Mouse (Mus musculus) forebrain, postnatal 0 days (tissue): ENCODE data around the gene Mcidas. TPM values are rescaled to one million over a fixed set of nuclear protein-coding genes. Genes with fewer than 3 reads are reported as not detected.
"Not testable (repeated sequence)": the region's sequence is repeated elsewhere in the genome, so short reads cannot be mapped to it uniquely, and the experiment has no call there.

Experiments used
- ATAC-seq: fragments of 200-750 bp; cut with Nextera tagmentation; 2 replicates; pipeline ENCODE4 v1.8.0; 2017; ENCODE audit warnings: mild to moderate bottlenecking, moderate library complexity
- DNase-seq: peaks from one replicate; pipeline ENCODE4 v3.0.0-alpha.2; 2015
- H3K27ac ChIP-seq: fragments of 300-500 bp; sonication (generic); 2 replicates; pipeline ENCODE4 v1.5.1; 2014; ENCODE audit warnings: low read depth, mild to moderate bottlenecking, antibody characterized with exemption, low read length, moderate library complexity, mixed read lengths
- H3K27me3 ChIP-seq: fragments of 300-500 bp; sonication (generic); 2 replicates; pipeline ENCODE4 v1.6.1; 2014; ENCODE audit warnings: mild to moderate bottlenecking, low read length, mixed read lengths; ENCODE audit not compliant: insufficient read depth
- H3K36me3 ChIP-seq: fragments of 300-500 bp; sonication (generic); 2 replicates; pipeline ENCODE4 v1.6.1; 2014; ENCODE audit warnings: mild to moderate bottlenecking, moderate library complexity; ENCODE audit not compliant: insufficient read depth
- H3K4me1 ChIP-seq: fragments of 300-500 bp; sonication (generic); 2 replicates; pipeline ENCODE4 v1.6.1; 2014; ENCODE audit warnings: antibody characterized with exemption; ENCODE audit not compliant: insufficient read depth
- H3K4me2 ChIP-seq: fragments of 300-500 bp; sonication (generic); 2 replicates; pipeline ENCODE4 v1.6.1; 2014; ENCODE audit warnings: low read depth, mild to moderate bottlenecking, moderate library complexity
- H3K4me3 ChIP-seq: fragments of 300-500 bp; sonication (generic); 2 replicates; pipeline ENCODE4 v1.5.1; 2014; ENCODE audit warnings: low read depth, low read length, mixed read lengths
- H3K9ac ChIP-seq: fragments of 300-500 bp; sonication (generic); 2 replicates; pipeline ENCODE4 v1.6.1; 2014; ENCODE audit warnings: mild to moderate bottlenecking
- H3K9me3 ChIP-seq: fragments of 300-500 bp; sonication (generic); 2 replicates; pipeline ENCODE4 v1.6.1; 2016; ENCODE audit warnings: low read length
- CTCF ChIP-seq: sonication (generic); IDR thresholded peaks from 2 replicates; pipeline ENCODE4 v1.5.1; 2016; ENCODE audit warnings: antibody characterized with exemption, control low read depth, low read depth
- WGBS: fragments of 180-500 bp; shearing (Covaris S2); extraction: QIAGEN DNeasy Blood & Tissue Kit; methylation state at CpG from one replicate; pipeline ENCODE4 v1.1.7; 2014; 5-methylcytosine and 5-hydroxymethylcytosine counted together
- polyA plus RNA-seq: library from polyadenylated mRNA; unstranded; fragments of >200 nt; fragmentation: Nextera tagmentation; extraction: Ambion mirVana; gene quantifications from 2 replicates; pipeline ENCODE4 v1.2.1, GENCODE M21; 2015
- total RNA-seq: library from RNA; depleted of rRNA; stranded (reverse); fragments of >200 nt; gene quantifications from 2 replicates; pipeline ENCODE4 v1.2.3, GENCODE M21; 2014

Gene Mcidas
- total and polyA plus RNA-seq, 2 experiments from 2014 or later = 1.8 to 1.9 TPM

DNA sequence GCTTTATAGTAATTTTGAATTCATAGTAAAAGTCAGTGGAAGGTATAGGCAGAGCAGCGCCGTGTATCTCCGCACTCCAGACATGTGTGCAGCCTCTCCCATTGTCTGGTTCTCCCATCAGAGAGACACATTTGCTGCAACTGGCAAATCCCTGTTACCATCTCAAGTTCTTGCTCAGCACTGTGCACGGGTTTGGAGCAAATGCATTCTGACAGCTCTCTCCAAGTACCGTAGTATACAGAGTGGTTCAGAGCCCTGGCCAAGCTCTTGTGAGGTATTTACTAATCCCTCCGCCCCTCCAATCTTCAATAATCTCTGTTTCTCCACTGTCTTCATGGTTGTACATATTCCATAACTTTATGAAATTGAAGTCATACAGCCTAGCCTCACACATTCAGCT, 19.0 kb downstream of the Mcidas start:
- no peak for TF ChIP-seq CTCF
- ATAC-seq (peak; percentile 61), DNase-seq (no peak)
- no peak overlapping the region for H3K9ac ChIP-seq
- H3K9me3 ChIP-seq = no peaks in the 10 kb centered on the region
- H3K4me2 ChIP-seq = peak overlapping the region; percentile 38
- no peak overlapping the region for H3K4me3 ChIP-seq
- no peaks in the 10 kb centered on the region for H3K27me3 ChIP-seq
- WGBS = 63% methylated on average over 6 of the region's 6 CpGs
- no peaks in the 10 kb centered on the region for H3K36me3 ChIP-seq
- H3K4me1 ChIP-seq = no peaks in the 10 kb centered on the region
- H3K27ac ChIP-seq = peak overlapping the region; percentile 57

DNA sequence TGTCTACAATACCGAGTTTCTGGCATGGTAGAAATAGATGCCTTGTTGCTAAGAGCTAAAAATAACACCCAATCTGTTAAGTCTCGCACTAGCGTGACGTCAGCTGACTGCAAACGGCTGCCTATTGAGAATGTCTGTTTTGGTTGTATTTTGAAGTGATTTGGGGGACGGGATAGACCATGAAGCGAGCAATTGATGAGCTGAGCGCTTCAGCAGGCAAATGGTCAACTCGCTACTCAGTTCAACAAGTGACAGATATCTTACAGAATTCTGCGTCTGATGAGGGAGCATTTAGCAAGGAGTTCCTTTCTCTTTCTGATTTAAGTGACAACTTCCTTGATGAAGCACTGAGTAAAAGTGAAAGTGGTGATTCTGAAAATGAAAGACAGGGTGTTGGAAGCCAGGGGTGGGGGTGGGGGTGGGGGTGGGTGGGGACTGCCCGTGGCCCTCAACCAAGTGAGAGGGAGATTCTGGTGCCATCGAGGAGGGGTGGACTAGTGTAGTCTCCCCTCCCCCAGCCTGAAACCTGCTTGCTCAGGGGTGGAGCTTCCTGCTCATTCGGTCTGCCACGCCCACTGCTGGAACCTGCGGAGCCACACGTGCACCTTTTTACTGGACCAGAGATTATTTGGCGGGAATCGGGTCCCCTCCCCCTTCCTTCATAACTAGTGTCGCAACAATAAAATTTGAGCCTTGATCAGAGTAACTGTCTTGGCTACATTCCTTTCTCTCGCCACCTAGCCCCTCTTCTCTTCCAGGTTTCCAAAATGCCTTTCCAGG, 19.7 kb downstream of the Mcidas start:
- not testable (repeated sequence) for H3K36me3 ChIP-seq
- peak overlapping the region; percentile 38 for H3K4me2 ChIP-seq
- peak; percentile 85 for DNase-seq

DNA sequence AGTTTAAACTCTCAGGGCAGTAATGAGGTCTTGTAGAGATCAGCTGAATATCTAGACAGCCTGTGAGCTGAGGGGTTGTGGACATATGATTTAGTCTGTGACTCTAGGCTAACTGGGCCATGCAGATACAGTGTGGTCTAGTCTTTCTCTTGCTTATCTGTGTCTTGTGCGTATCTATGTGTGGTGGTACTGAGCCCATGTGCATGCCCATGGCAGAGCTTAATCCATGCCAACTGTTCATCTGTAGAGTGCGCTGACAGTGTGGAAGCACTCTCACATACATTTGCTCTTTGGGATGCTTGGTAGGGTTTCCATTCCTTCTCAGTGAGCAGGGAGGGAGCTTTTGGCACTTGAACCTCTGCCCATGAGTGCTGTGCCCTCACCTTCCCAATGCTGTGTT, 27.9 kb downstream of the Mcidas start:
- Histone ChIP-seq H3K4me2 (no peak overlapping the region), H3K27me3 (no peaks in the 10 kb centered on the region), H3K9ac (no peak overlapping the region), H3K9me3 (no peaks in the 10 kb centered on the region), H3K4me1 (no peaks in the 10 kb centered on the region), H3K27ac (no peak overlapping the region), H3K36me3 (no peaks in the 10 kb centered on the region), H3K4me3 (no peak overlapping the region)
- ATAC-seq = no peak
- DNase-seq = no peak
- WGBS = 67% methylated on average over 2 of the region's 2 CpGs
- no peak for TF ChIP-seq CTCF

More for the DNA sequence above, 19.7 kb downstream of the Mcidas start:
- H3K4me1 ChIP-seq, H3K9ac ChIP-seq, H3K27me3 ChIP-seq, H3K9me3 ChIP-seq: not testable (repeated sequence)
- WGBS = 40% methylated on average over 19 of the region's 20 CpGs
- ATAC-seq = peak; percentile 96
- peak overlapping the region; percentile 12; the same call in 1 of the 2 replicates for H3K4me3 ChIP-seq
- H3K27ac ChIP-seq = peak overlapping the region; percentile 50; the same call in 1 of the 2 replicates

DNA sequence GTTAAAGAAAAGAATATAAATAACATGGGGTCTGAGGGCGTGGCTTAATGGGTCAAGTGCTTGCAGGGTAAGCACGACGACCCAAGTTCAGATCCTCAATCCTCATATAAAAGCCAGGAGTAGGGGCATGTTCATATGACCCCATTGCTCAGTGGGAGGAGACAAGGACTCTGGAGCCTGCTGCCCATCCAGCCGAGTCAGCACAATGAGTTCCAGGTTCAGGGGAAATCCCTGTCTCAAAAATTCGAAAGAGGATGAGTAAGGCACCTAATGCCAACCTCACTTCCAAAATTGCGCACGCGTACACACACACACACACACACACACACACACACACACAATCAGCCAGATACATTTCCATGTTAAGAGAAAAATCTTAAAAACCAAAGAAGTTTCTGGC, 28.8 kb downstream of the Mcidas start:
- no peak overlapping the region for H3K4me2 ChIP-seq
- ATAC-seq = no peak
- no peaks in the 10 kb centered on the region for H3K4me1 ChIP-seq
- 73% methylated on average over 8 of the region's 8 CpGs for WGBS
- TF ChIP-seq CTCF = no peak
- H3K36me3 ChIP-seq = no peaks in the 10 kb centered on the region
- no peak for DNase-seq
- H3K4me3 ChIP-seq = no peak overlapping the region
- H3K9me3 ChIP-seq = no peaks in the 10 kb centered on the region
- no peak overlapping the region for H3K9ac ChIP-seq
- no peaks in the 10 kb centered on the region for H3K27me3 ChIP-seq
- no peak overlapping the region for H3K27ac ChIP-seq

DNA sequence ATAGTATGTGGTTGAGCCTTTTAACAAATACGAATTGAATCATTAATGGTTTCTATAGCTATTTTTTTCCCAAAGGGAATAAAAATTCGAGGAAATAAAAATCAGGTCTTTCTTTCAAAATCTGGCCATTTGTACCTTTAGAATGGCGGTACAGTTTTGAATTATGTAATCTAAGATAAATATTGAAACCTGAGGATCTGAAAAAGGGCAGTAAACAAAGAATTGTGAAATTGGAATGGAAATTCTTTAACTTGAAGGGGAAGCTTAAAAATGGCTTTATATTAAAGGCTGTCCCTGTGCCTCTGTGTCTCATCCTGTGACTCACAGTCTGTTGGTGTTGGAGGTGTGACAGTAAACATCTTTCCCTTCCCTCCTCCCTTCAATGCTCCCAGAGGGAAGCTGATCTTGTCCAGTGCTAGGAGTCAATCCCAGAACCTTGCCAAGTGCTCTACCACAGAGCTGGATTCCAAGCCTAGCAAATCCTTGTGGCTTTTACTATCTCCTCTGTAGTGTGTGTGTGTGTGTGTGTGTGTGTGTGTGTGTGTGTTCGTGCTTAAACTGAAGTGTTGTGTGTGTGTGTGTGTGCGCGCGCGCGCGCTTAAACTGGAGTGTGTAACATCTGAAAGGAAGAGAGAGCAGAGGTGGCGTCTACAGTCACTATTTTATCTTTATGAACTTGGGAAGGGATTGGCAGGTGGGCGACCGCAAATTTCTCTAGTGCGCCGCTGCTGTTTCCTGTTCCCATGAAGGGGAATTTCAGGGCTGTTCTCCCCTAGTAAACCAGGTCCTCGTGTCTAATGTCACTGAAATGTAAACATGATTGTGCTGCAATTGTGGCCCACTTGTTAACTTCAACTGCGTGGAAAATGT, 29.9 kb downstream of the Mcidas start:
- no peaks in the 10 kb centered on the region for H3K27me3 ChIP-seq
- H3K4me2 ChIP-seq = no peak overlapping the region
- no peak overlapping the region for H3K4me3 ChIP-seq
- DNase-seq (no peak), ATAC-seq (no peak)
- no peak overlapping the region for H3K27ac ChIP-seq
- H3K9ac ChIP-seq = no peak overlapping the region
- WGBS = 87% methylated on average over 17 of the region's 17 CpGs
- no peaks in the 10 kb centered on the region for H3K36me3 ChIP-seq
- no peaks in the 10 kb centered on the region for H3K4me1 ChIP-seq
- TF ChIP-seq CTCF = no peak
- H3K9me3 ChIP-seq = no peaks in the 10 kb centered on the region

DNA sequence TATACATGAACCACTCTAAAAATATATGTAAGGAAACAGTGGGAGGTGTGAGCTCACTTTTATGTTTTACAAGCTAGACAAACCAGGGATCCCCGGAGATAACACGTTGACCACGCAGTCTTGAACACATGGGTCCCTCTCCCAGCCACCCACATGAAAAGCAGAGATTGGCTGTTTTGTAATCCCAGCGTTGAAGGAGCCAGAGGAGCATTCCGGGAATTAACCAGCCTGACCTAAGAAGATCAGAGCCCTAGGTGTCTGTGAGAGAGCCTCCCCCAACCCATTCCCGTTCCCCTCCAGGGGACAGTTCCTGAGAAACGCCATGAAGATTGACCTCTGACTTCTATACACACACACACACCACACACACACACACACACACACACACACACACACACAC, 37.7 kb downstream of the Mcidas start:
- ATAC-seq = no peak
- WGBS = under 1% methylated on average over 7 of the region's 7 CpGs
- DNase-seq = peak; percentile 14

More for the DNA sequence above, 37.7 kb downstream of the Mcidas start:
- peak overlapping the region; percentile 71 for H3K9ac ChIP-seq
- no peaks in the 10 kb centered on the region for H3K36me3 ChIP-seq
- H3K27me3 ChIP-seq = no peaks in the 10 kb centered on the region
- H3K4me3 ChIP-seq = peak overlapping the region; percentile 67
- H3K27ac ChIP-seq = 0 out of 2 replicates have a peak overlapping the region, but pooled peaks have one; percentile 87
- H3K4me1 ChIP-seq = peaks cover 10% of the 10 kb centered on the region; the same call in 1 of the 2 replicates
- H3K4me2 ChIP-seq = peak overlapping the region; percentile 86
- no peak for TF ChIP-seq CTCF
- H3K9me3 ChIP-seq = no peaks in the 10 kb centered on the region
